Mouse (Mus musculus) brain, embryonic 14.5 days (tissue): Measurements from ENCODE around the gene Cfap43.

Experiments
- CTCF ChIP-seq: fragments of 200-500 bp; IDR thresholded peaks from 2 replicates; pipeline ENCODE4 v1.5.1; 2012; ENCODE audit warnings: inconsistent platforms, mild to moderate bottlenecking, moderate library complexity, borderline replicate concordance; ENCODE audit not compliant: insufficient read depth, insufficient read length; ENCODE audit errors: extremely low read depth
- POLR2A ChIP-seq: fragments of 200-500 bp; IDR thresholded peaks from 2 replicates; pipeline ENCODE4 v1.6.1; 2012; ENCODE audit warnings: mild to moderate bottlenecking, inconsistent platforms, borderline replicate concordance; ENCODE audit not compliant: poor library complexity, insufficient read depth, insufficient read length, severe bottlenecking; ENCODE audit errors: extremely low read depth

- TF ChIP-seq POLR2A (no peak), CTCF (no peak)
These were observed 138.1 kb downstream of the Cfap43 start for GRCm38 (mm10) chr19:47780972-47781371.
